13 mouse cellular contexts compared by ENCODE assay signal in the genomic region with DNA sequence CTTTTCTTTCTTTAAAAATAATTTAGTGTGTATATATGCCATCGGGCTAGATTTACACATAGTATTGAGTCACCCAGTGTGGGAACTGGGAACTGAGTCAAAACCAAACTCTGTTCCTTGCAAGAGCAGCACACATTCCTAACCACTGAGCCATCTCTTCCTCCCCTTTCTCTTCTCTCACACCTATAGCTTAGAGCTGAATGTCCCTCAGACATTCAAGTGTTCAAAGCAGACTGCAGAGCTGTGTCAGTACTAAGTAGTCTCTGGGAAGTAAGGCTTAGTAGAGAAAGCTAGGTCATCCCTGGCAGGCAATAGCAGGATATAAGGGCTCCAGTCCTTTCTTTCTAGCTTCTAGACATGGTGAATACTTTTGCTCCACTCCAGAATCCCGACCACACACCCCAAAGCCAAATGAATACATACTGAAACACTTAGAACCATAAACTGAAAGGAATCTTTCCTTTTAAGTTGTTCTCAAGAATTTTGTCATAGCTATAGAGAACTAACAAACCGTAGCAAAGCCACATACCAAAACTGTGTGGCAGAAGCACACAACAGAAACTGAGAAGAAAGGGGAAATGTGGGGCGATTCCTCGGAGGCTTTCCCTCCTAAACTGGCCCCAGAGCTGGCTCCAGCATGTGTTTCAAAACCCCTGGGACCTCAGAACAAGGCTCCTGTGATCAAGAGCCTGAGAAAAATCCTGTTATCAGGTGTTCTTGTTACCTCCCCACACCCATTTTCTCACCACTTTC. TPM values are rescaled to one million over a fixed set of nuclear protein-coding genes. Genes with fewer than 3 reads are reported as not detected.
DNase-seq lines count a peak whose midpoint lies in the region.
"Had no signal": no experiment of that assay in that cellular context is flagged by ENCODE, and none has a peak within 500 bp of the region (broad histone marks: within the 10 kb centered on the region; RNA-seq: fewer than 3 reads in every experiment).

No protein-coding gene starts in this region.

- 19% methylated on average over 4 of the region's 5 CpGs for WGBS in macrophage (ENCODE audit: missing documents)

- no peak overlapping the region for H3K4me3 ChIP-seq in macrophage (ENCODE audit: inconsistent target)
- H3K4me3 ChIP-seq: midbrain, embryonic 10.5 days had no signal

- peak; percentile 33 for DNase-seq in lung, postnatal 36 days
- no peak for DNase-seq in lung, postnatal 4 days
- peak; percentile 39 for DNase-seq in brain, adult 2 months (ENCODE audit: low read depth, low spot score)
- no peak for DNase-seq in retina, embryonic 14.5 days (ENCODE audit: low spot score)
- DNase-seq in cerebellum, postnatal 36 days, result no peak
- no peak for DNase-seq in embryo, embryonic 11 days
- DNase-seq: adrenal gland, postnatal 25 days; heart, postnatal 36 days; kidney, postnatal 14 days; layer of hippocampus, adult 9-11 months; right cerebral cortex, postnatal 14 days had no signal

- no peaks in the 10 kb centered on the region for H3K36me3 ChIP-seq in macrophage (ENCODE audit: inconsistent target)

- peak overlapping the region; percentile 22; the same call in 1 of the 2 replicates for H3K27ac ChIP-seq in macrophage
- H3K27ac ChIP-seq: midbrain, embryonic 10.5 days had no signal

- peaks cover 99% of the 10 kb centered on the region for H3K79me2 ChIP-seq in macrophage (ENCODE audit: inconsistent target)

RNA-seq across cellular contexts. Expression of a gene that starts 17.8 kb away (rescaled TPM):
- total RNA-seq in macrophage (2018; cell fraction: chromatin; rRNA removed), result 100 to 1,000 TPM; 135 to 424 (median 190) TPM
- total RNA-seq in macrophage (2018; cell fraction: cytosol; rRNA removed), result 10 to 100 TPM; 25.2 to 65.7 (median 46.8) TPM
- total RNA-seq in macrophage (2018; cell fraction: nucleus; rRNA removed), result 100 to 1,000 TPM in 25 of 26 experiments, 10 to 100 TPM in 1; 94.9 to 369 (median 125) TPM
- 30.4 to 33.6 TPM (median 31.3 TPM) in 3 replicates for polyA plus RNA-seq in macrophage (2018)

Comparison
In these comparisons a context has a peak if more than half of its experiments do, and no peak if none do; other contexts are left out.
1. DNase-seq: peak in lung, postnatal 36 days (single experiment) and brain, adult 2 months (single experiment); none in lung, postnatal 4 days (0 of 2), retina, embryonic 14.5 days (single experiment), cerebellum, postnatal 36 days (0 of 2) and embryo, embryonic 11 days (single experiment).